Mouse (Mus musculus): Measurements from ENCODE around the gene Vps4a. TPM values are rescaled to one million over a fixed set of nuclear protein-coding genes. Genes with fewer than 3 reads are reported as not detected.

Gene Vps4a
- polyA plus RNA-seq, 1 experiment from 2014 or later = 151 TPM

Other genes with a start within 250 kb of the Vps4a start
- gene Has3, start 161.0 kb upstream of the Vps4a start, polyA plus RNA-seq (2015; fragmentation: Nextera tagmentation; extraction: Ambion mirVana) = 1.3 and 1.4 TPM in 2 replicates
- gene Utp4, start 137.6 kb upstream of the Vps4a start, polyA plus RNA-seq (2015; fragmentation: Nextera tagmentation; extraction: Ambion mirVana) = 42.6 and 44.6 TPM in 2 replicates
- 5.2 and 5.8 TPM in 2 replicates for gene Sntb2, start 95.5 kb upstream of the Vps4a start, polyA plus RNA-seq (2015; fragmentation: Nextera tagmentation; extraction: Ambion mirVana)
- 35.8 and 40.4 TPM in 2 replicates for gene Pdf, start 17.4 kb downstream of the Vps4a start, polyA plus RNA-seq (2015; fragmentation: Nextera tagmentation; extraction: Ambion mirVana)
- 42.0 and 44.8 TPM in 2 replicates for gene Cog8, start 25.5 kb downstream of the Vps4a start, polyA plus RNA-seq (2015; fragmentation: Nextera tagmentation; extraction: Ambion mirVana)
- gene Nip7, start 25.7 kb downstream of the Vps4a start, polyA plus RNA-seq (2015; fragmentation: Nextera tagmentation; extraction: Ambion mirVana) = 70.2 and 71.1 TPM in 2 replicates
- not detected in 2 replicates for gene Tmed6, start 34.4 kb downstream of the Vps4a start, polyA plus RNA-seq (2015; fragmentation: Nextera tagmentation; extraction: Ambion mirVana)
- 27.3 and 29.7 TPM in 2 replicates for gene Terf2, start 65.3 kb downstream of the Vps4a start, polyA plus RNA-seq (2015; fragmentation: Nextera tagmentation; extraction: Ambion mirVana)
- gene Cyb5b, start 119.4 kb downstream of the Vps4a start, polyA plus RNA-seq (2015; fragmentation: Nextera tagmentation; extraction: Ambion mirVana) = 109 and 116 TPM in 2 replicates